Mouse (Mus musculus): ENCODE data around the gene Disp1. TPM values are rescaled to one million over a fixed set of nuclear protein-coding genes. Genes with fewer than 3 reads are reported as not detected.

Disp1 gene
- polyA plus RNA-seq, 1 experiment: 17.0 TPM

DNA sequence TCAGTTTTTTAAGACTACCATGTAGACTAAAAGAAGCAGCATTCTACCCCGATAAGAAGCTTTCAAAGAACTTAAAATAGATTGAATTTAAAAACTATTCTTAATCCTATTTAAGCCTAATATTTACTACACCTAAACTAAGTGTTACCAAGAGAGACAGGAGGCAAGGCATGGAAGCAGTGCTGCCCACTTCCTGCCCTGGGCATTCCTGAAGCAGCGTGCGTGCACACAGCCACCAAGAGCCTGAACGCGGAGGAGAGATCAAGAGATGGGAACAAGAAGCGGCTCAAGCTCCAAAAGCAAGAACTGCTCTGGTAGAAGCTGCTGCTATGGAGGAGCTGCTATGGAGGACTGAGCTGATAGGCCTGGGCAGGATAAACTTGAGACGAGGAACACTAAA is 106.2 kb downstream of the Disp1 start:
- H3ac ChIP-seq (ENCODE audit: control insufficient read depth, insufficient read length, low read depth): no peak overlapping the region
- peaks cover 74% of the 10 kb centered on the region for H3K79me2 ChIP-seq (ENCODE audit: control insufficient read depth, insufficient read depth)
- H3K79me3 ChIP-seq (ENCODE audit: low read depth): peaks cover 16% of the 10 kb centered on the region
- no peak for TF ChIP-seq MYOD1 (IDR thresholded peaks at IDR 0.05; ENCODE audit: control insufficient read depth, insufficient read length, low read depth)
- TF ChIP-seq CTCF (IDR thresholded peaks at IDR 0.05; ENCODE audit: control insufficient read depth, insufficient read depth, insufficient read length): no peak
- TF ChIP-seq FOSL1 (IDR thresholded peaks at IDR 0.05; ENCODE audit: insufficient read depth, low read length, poor library complexity, severe bottlenecking): no peak
- TF ChIP-seq CEBPB (IDR thresholded peaks at IDR 0.05; ENCODE audit: low read depth): no peak
- no peak for TF ChIP-seq MAX (IDR thresholded peaks at IDR 0.05)
- TF ChIP-seq USF1 (IDR thresholded peaks at IDR 0.05; ENCODE audit: low read depth): no peak
- TF ChIP-seq MYOG (IDR thresholded peaks at IDR 0.05; ENCODE audit: control insufficient read depth, extremely low read depth, insufficient read length): no peak
- no peak overlapping the region for H3K4me3 ChIP-seq (ENCODE audit: insufficient read depth, poor library complexity, severe bottlenecking)
- H3K36me3 ChIP-seq (ENCODE audit: control insufficient read depth, insufficient read depth): no peaks in the 10 kb centered on the region
- no peaks in the 10 kb centered on the region for H3K27me3 ChIP-seq (ENCODE audit: control insufficient read depth, insufficient read depth, insufficient read length)

DNA sequence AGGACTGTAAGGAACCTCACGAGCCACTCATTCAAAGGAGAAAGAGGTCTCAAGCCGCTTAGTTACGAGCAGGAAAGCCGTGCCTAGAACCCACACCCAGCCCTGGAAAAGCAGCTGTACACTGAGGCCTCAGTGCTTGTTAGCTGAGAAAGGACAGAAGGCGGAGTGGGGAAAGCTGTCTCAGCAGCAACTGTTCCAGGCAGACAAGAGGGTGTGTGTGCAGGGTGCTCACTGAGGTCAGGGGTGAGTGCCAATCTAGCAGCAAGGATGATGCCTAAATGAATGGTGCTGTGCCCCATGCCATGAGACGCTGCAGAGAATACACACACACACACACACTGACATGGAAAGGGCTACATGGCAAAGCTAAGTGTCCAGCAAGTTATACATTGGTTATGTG is 106.8 kb downstream of the Disp1 start:
- peak overlapping the region; percentile 19 for H3ac ChIP-seq (ENCODE audit: control insufficient read depth, insufficient read length, low read depth)
- peaks cover under 1% of the 10 kb centered on the region for H3K36me3 ChIP-seq (ENCODE audit: control insufficient read depth, insufficient read depth)
- TF ChIP-seq MAX (IDR thresholded peaks at IDR 0.05): no peak
- peak; percentile 6 for TF ChIP-seq MYOD1 (IDR thresholded peaks at IDR 0.05; ENCODE audit: control insufficient read depth, insufficient read length, low read depth)
- no peak overlapping the region for H3K4me3 ChIP-seq (ENCODE audit: insufficient read depth, poor library complexity, severe bottlenecking)
- H3K27me3 ChIP-seq (ENCODE audit: control insufficient read depth, insufficient read depth, insufficient read length): no peaks in the 10 kb centered on the region
- H3K79me2 ChIP-seq (ENCODE audit: control insufficient read depth, insufficient read depth): peaks cover 74% of the 10 kb centered on the region
- peaks cover 12% of the 10 kb centered on the region for H3K79me3 ChIP-seq (ENCODE audit: low read depth)

DNA sequence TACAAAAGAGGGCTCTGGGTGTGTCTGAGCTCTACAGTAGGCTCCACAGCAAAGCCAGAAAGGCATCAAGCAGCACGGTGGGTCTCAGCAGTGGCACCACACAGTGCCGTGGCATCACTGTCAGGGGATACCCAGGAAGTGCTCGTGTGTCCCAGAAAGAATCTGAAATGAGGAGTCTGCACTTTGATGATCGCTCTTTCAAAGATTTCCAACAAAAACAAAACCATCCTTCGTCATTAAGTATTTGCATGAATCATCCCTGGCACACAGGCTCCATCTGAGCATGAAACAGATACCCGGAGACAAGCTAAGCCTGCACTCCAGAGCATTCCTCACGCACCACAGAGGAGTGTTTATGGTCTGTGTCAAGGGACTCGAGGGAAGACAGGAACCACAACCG is 107.8 kb downstream of the Disp1 start:
- peaks cover 10% of the 10 kb centered on the region for H3K36me3 ChIP-seq (ENCODE audit: control insufficient read depth, insufficient read depth)
- H3K79me2 ChIP-seq (ENCODE audit: control insufficient read depth, insufficient read depth): peaks cover 75% of the 10 kb centered on the region
- H3K79me3 ChIP-seq (ENCODE audit: low read depth): peaks cover 11% of the 10 kb centered on the region
- no peak overlapping the region for H3ac ChIP-seq (ENCODE audit: control insufficient read depth, insufficient read length, low read depth)
- no peak overlapping the region for H3K4me3 ChIP-seq (ENCODE audit: insufficient read depth, poor library complexity, severe bottlenecking)
- H3K27me3 ChIP-seq (ENCODE audit: control insufficient read depth, insufficient read depth, insufficient read length): no peaks in the 10 kb centered on the region
- peak; percentile 61 for TF ChIP-seq MYOD1 (IDR thresholded peaks at IDR 0.05; ENCODE audit: control insufficient read depth, insufficient read length, low read depth)
- peak; percentile 62 for TF ChIP-seq MAX (IDR thresholded peaks at IDR 0.05)
- peak; percentile 78 for TF ChIP-seq FOSL1 (IDR thresholded peaks at IDR 0.05; ENCODE audit: insufficient read depth, low read length, poor library complexity, severe bottlenecking)
- TF ChIP-seq CTCF (IDR thresholded peaks at IDR 0.05; ENCODE audit: control insufficient read depth, insufficient read depth, insufficient read length): no peak

GRCm38 (mm10) chr1:183107476-183107875 is 113.8 kb downstream of the Disp1 start:
- H3ac ChIP-seq (ENCODE audit: control insufficient read depth, insufficient read length, low read depth): no peak overlapping the region

DNA sequence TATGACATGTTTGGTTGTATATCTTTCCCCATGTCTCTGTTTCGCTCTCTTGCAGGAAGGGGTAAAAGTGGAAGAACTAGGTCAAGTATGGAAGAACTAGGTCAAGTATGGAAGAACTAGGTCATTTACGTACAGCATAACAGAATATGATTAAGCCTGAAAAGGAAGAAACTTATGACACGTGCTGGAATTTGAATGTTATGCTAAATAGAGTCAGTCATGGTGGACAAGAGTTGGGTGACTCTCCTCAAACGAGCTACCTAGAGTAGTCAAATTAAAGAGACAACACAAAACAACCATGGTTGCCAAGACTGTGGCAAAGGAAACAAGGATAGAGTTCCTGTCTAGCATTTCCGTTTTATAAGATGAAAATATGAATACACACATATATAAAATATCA is 116.6 kb downstream of the Disp1 start:
- H3K79me2 ChIP-seq (ENCODE audit: control insufficient read depth, insufficient read depth): peaks cover 21% of the 10 kb centered on the region
- no peak overlapping the region for H3K4me3 ChIP-seq (ENCODE audit: insufficient read depth, poor library complexity, severe bottlenecking)
- H3K79me3 ChIP-seq (ENCODE audit: low read depth): peaks cover 3% of the 10 kb centered on the region
- TF ChIP-seq MYOG (IDR thresholded peaks at IDR 0.05; ENCODE audit: control insufficient read depth, extremely low read depth, insufficient read length): no peak
- TF ChIP-seq CEBPB (IDR thresholded peaks at IDR 0.05; ENCODE audit: low read depth): no peak
- H3K27me3 ChIP-seq (ENCODE audit: control insufficient read depth, insufficient read depth, insufficient read length): no peaks in the 10 kb centered on the region
- peaks cover 10% of the 10 kb centered on the region for H3K36me3 ChIP-seq (ENCODE audit: control insufficient read depth, insufficient read depth)
- no peak overlapping the region for H3ac ChIP-seq (ENCODE audit: control insufficient read depth, insufficient read length, low read depth)

More at GRCm38 (mm10) chr1:183107476-183107875, 113.8 kb downstream of the Disp1 start:
- H3K36me3 ChIP-seq (ENCODE audit: control insufficient read depth, insufficient read depth): peaks cover 10% of the 10 kb centered on the region
- no peak overlapping the region for H3K4me3 ChIP-seq (ENCODE audit: insufficient read depth, poor library complexity, severe bottlenecking)
- TF ChIP-seq FOSL1 (IDR thresholded peaks at IDR 0.05; ENCODE audit: insufficient read depth, low read length, poor library complexity, severe bottlenecking): no peak
- TF ChIP-seq MYOD1 (IDR thresholded peaks at IDR 0.05; ENCODE audit: control insufficient read depth, insufficient read length, low read depth): no peak
- TF ChIP-seq CEBPB (IDR thresholded peaks at IDR 0.05; ENCODE audit: low read depth): no peak
- TF ChIP-seq CTCF (IDR thresholded peaks at IDR 0.05; ENCODE audit: control insufficient read depth, insufficient read depth, insufficient read length): no peak
- no peak for TF ChIP-seq USF1 (IDR thresholded peaks at IDR 0.05; ENCODE audit: low read depth)
- TF ChIP-seq MAX (IDR thresholded peaks at IDR 0.05): no peak
- TF ChIP-seq MYOG (IDR thresholded peaks at IDR 0.05; ENCODE audit: control insufficient read depth, extremely low read depth, insufficient read length): no peak
- H3K79me3 ChIP-seq (ENCODE audit: low read depth): peaks cover 4% of the 10 kb centered on the region
- peaks cover 39% of the 10 kb centered on the region for H3K79me2 ChIP-seq (ENCODE audit: control insufficient read depth, insufficient read depth)
- no peaks in the 10 kb centered on the region for H3K27me3 ChIP-seq (ENCODE audit: control insufficient read depth, insufficient read depth, insufficient read length)

DNA sequence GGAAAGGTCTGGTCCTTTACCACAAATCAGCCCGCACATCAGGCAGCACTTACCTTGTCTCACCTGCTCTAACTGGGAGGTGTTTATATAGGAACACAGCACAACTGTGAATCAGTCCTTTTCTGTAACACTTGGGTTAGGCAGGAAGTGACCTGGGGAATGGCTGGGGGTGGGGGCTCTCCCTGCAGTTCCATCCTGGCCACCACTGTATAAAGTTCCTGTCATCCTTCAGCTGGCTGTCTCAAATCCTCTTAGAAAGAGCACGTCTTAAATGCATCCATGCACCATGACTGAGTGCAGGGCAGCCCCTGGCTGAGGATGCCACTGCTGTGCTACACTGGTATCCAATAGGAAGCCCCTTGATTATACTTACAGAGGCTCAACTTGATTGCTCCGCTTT is 118.5 kb downstream of the Disp1 start:
- H3ac ChIP-seq (ENCODE audit: control insufficient read depth, insufficient read length, low read depth): no peak overlapping the region
- TF ChIP-seq FOSL1 (IDR thresholded peaks at IDR 0.05; ENCODE audit: insufficient read depth, low read length, poor library complexity, severe bottlenecking): no peak
- TF ChIP-seq CEBPB (IDR thresholded peaks at IDR 0.05; ENCODE audit: low read depth): no peak
- no peak for TF ChIP-seq MAX (IDR thresholded peaks at IDR 0.05)
- TF ChIP-seq CTCF (IDR thresholded peaks at IDR 0.05; ENCODE audit: control insufficient read depth, insufficient read depth, insufficient read length): no peak
- no peaks in the 10 kb centered on the region for H3K27me3 ChIP-seq (ENCODE audit: control insufficient read depth, insufficient read depth, insufficient read length)
- no peak overlapping the region for H3K4me3 ChIP-seq (ENCODE audit: insufficient read depth, poor library complexity, severe bottlenecking)
- H3K36me3 ChIP-seq (ENCODE audit: control insufficient read depth, insufficient read depth): peaks cover 12% of the 10 kb centered on the region
- peaks cover 2% of the 10 kb centered on the region for H3K79me3 ChIP-seq (ENCODE audit: low read depth)
- peaks cover 3% of the 10 kb centered on the region for H3K79me2 ChIP-seq (ENCODE audit: control insufficient read depth, insufficient read depth)

Measured in C2C12 (cell line).